Mouse (Mus musculus): ENCODE measurements around the gene Fam186b. TPM values are rescaled to one million over a fixed set of nuclear protein-coding genes. Genes with fewer than 3 reads are reported as not detected.

Fam186b gene
- polyA plus RNA-seq, 1 experiment: 0.13 TPM

DNA sequence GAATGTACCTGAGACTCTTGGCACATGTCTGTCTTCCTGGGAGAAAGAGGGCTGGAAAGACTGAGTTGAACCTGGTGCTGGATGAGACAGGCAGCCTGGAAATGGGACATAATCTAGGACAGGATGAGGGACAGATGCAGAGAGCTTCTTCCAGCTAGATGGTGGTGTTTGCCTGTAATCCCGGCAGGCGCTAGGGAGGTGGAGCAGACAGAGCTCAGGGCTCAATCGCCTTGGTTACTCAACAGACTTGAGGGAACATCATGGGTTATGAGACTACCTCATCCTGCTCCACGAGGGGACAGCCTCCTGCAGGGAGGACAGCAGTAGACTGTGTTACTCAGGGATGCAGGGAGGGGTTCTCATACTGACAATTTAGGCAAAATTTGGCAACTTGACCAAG is 54.4 kb downstream of the Fam186b start:
- Histone ChIP-seq H3K27me3 (replicated peaks; ENCODE audit: control insufficient read depth, insufficient read depth, low read length) (no peaks in the 10 kb centered on the region), H3K27ac (ENCODE audit: insufficient read depth, low read depth, low read length) (no peak overlapping the region), H3K4me1 (ENCODE audit: control insufficient read depth, insufficient read depth, low read length) (no peaks in the 10 kb centered on the region), H3K4me3 (ENCODE audit: insufficient read depth, low read depth, low read length) (no peak overlapping the region), H3K36me3 (ENCODE audit: control insufficient read depth, insufficient read depth, low read length) (no peaks in the 10 kb centered on the region; the same call in 1 of the 2 replicates)
- WGBS: 79% methylated on average over 4 of the region's 4 CpGs
- DNase-seq: no peak
- TF ChIP-seq POLR2A (IDR thresholded peaks at IDR 0.05; ENCODE audit: low read depth, low read length) (no peak), CTCF (conservative IDR thresholded peaks at IDR 0.05; ENCODE audit: insufficient read depth, insufficient read length, low read depth, low read length) (no peak)

DNA sequence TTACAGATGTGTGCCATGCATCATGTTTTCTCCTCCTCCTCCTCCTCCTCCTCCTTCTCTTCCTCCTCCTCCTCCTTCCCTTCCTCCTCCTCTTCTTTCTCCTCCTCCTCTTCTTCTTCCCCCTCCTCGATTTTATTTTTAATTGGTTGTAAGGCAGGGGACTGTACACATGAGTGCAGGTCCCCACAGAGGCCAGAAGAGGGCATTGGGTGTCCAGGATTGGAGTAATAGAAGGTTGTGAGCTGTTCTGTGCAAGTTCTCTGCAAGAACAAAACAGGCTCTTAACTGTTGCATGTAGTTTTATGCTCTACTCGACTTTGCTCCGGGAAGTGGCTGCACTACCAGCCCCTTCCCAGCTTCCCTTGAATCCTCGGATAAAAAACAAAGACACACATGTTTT is 55.6 kb downstream of the Fam186b start:
- Histone ChIP-seq H3K27ac (ENCODE audit: insufficient read depth, low read depth, low read length) (no peak overlapping the region), H3K4me3 (ENCODE audit: insufficient read depth, low read depth, low read length) (no peak overlapping the region), H3K4me1 (ENCODE audit: control insufficient read depth, insufficient read depth, low read length) (no peaks in the 10 kb centered on the region), H3K36me3 (ENCODE audit: control insufficient read depth, insufficient read depth, low read length) (no peaks in the 10 kb centered on the region), H3K27me3 (replicated peaks; ENCODE audit: control insufficient read depth, insufficient read depth, low read length) (no peaks in the 10 kb centered on the region)
- DNase-seq: no peak
- peak; percentile 48 for TF ChIP-seq CTCF (conservative IDR thresholded peaks at IDR 0.05; ENCODE audit: insufficient read depth, insufficient read length, low read depth, low read length)
- TF ChIP-seq POLR2A (IDR thresholded peaks at IDR 0.05; ENCODE audit: low read depth, low read length): no peak
- 71% methylated on average over 4 of the region's 4 CpGs for WGBS

DNA sequence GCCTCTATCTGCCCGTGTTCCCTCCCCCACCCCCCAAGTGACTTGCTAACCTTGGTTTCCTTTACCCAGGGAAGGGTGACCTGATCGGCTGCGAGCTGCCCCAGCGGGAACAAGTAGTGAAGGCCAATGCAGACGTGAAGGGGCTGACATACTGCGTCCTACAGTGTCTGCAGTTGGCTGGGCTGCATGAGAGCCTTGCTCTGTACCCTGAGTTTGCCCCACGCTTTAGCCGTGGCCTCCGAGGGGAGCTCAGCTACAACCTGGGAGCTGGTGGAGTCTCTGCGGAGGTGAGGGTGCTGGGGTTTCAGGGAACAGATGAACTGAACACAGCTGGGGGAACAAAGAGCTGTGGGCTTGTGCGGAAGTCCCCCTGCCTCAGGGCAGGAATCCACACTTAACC is 57.7 kb downstream of the Fam186b start:
- no peaks in the 10 kb centered on the region for H3K4me1 ChIP-seq (ENCODE audit: control insufficient read depth, insufficient read depth, low read length)
- DNase-seq: no peak
- 65% methylated on average over 11 of the region's 11 CpGs for WGBS
- no peak overlapping the region for H3K27ac ChIP-seq (ENCODE audit: insufficient read depth, low read depth, low read length)
- no peaks in the 10 kb centered on the region for H3K36me3 ChIP-seq (ENCODE audit: control insufficient read depth, insufficient read depth, low read length)
- H3K27me3 ChIP-seq (replicated peaks; ENCODE audit: control insufficient read depth, insufficient read depth, low read length): no peaks in the 10 kb centered on the region
- TF ChIP-seq CTCF (conservative IDR thresholded peaks at IDR 0.05; ENCODE audit: insufficient read depth, insufficient read length, low read depth, low read length) (no peak), POLR2A (IDR thresholded peaks at IDR 0.05; ENCODE audit: low read depth, low read length) (no peak)
- no peak overlapping the region for H3K4me3 ChIP-seq (ENCODE audit: insufficient read depth, low read depth, low read length)

GRCm38 (mm10) chr15:99234326-99235010 is 61.2 kb downstream of the Fam186b start:
- 57% methylated on average over 12 of the region's 12 CpGs for WGBS
- DNase-seq: no peak
- Histone ChIP-seq H3K27me3 (replicated peaks; ENCODE audit: control insufficient read depth, insufficient read depth, low read length) (no peaks in the 10 kb centered on the region), H3K36me3 (ENCODE audit: control insufficient read depth, insufficient read depth, low read length) (no peaks in the 10 kb centered on the region), H3K4me1 (ENCODE audit: control insufficient read depth, insufficient read depth, low read length) (no peaks in the 10 kb centered on the region), H3K27ac (ENCODE audit: insufficient read depth, low read depth, low read length) (no peak overlapping the region), H3K4me3 (ENCODE audit: insufficient read depth, low read depth, low read length) (no peak overlapping the region)
- TF ChIP-seq POLR2A (IDR thresholded peaks at IDR 0.05; ENCODE audit: low read depth, low read length) (no peak), CTCF (conservative IDR thresholded peaks at IDR 0.05; ENCODE audit: insufficient read depth, insufficient read length, low read depth, low read length) (no peak)

DNA sequence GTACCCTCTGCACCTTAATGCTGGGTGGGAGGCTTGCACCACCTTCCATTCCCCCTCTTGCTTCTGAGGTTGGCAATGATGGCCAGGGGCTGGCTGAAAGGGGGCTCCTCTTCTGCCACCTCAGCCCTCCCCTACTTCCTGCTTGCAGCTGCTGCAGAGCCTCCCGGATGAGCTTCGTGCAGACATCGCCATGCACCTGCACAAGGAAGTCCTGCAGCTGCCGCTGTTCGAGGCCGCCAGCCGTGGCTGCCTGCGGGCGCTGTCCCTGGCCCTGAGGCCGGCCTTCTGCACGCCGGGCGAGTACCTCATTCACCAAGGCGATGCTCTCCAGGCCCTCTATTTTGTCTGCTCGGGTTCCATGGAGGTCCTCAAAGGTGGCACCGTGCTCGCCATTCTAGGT is 62.0 kb downstream of the Fam186b start:
- no peak for DNase-seq
- no peaks in the 10 kb centered on the region for H3K27me3 ChIP-seq (replicated peaks; ENCODE audit: control insufficient read depth, insufficient read depth, low read length)
- no peak overlapping the region for H3K27ac ChIP-seq (ENCODE audit: insufficient read depth, low read depth, low read length)
- no peak overlapping the region for H3K4me3 ChIP-seq (ENCODE audit: insufficient read depth, low read depth, low read length)
- H3K36me3 ChIP-seq (ENCODE audit: control insufficient read depth, insufficient read depth, low read length): no peaks in the 10 kb centered on the region
- 58% methylated on average over 17 of the region's 17 CpGs for WGBS
- H3K4me1 ChIP-seq (ENCODE audit: control insufficient read depth, insufficient read depth, low read length): no peaks in the 10 kb centered on the region
- no peak for TF ChIP-seq CTCF (conservative IDR thresholded peaks at IDR 0.05; ENCODE audit: insufficient read depth, insufficient read length, low read depth, low read length)

GRCm38 (mm10) chr15:99231998-99232397 is 63.7 kb downstream of the Fam186b start:
- no peaks in the 10 kb centered on the region for H3K27me3 ChIP-seq (replicated peaks; ENCODE audit: control insufficient read depth, insufficient read depth, low read length)

GRCm38 (mm10) chr15:99226090-99226489 is 69.6 kb downstream of the Fam186b start:
- Histone ChIP-seq H3K4me3 (ENCODE audit: insufficient read depth, low read depth, low read length) (no peak overlapping the region), H3K27ac (ENCODE audit: insufficient read depth, low read depth, low read length) (no peak overlapping the region), H3K27me3 (replicated peaks; ENCODE audit: control insufficient read depth, insufficient read depth, low read length) (peaks cover 7% of the 10 kb centered on the region), H3K4me1 (ENCODE audit: control insufficient read depth, insufficient read depth, low read length) (no peaks in the 10 kb centered on the region), H3K36me3 (ENCODE audit: control insufficient read depth, insufficient read depth, low read length) (no peaks in the 10 kb centered on the region)
- no peak for DNase-seq
- 45% methylated on average over 14 of the region's 14 CpGs for WGBS
- TF ChIP-seq CTCF (conservative IDR thresholded peaks at IDR 0.05; ENCODE audit: insufficient read depth, insufficient read length, low read depth, low read length) (no peak), POLR2A (IDR thresholded peaks at IDR 0.05; ENCODE audit: low read depth, low read length) (no peak)

More at GRCm38 (mm10) chr15:99231998-99232397, 63.7 kb downstream of the Fam186b start:
- H3K36me3 ChIP-seq (ENCODE audit: control insufficient read depth, insufficient read depth, low read length): no peaks in the 10 kb centered on the region
- TF ChIP-seq POLR2A (IDR thresholded peaks at IDR 0.05; ENCODE audit: low read depth, low read length) (no peak), CTCF (conservative IDR thresholded peaks at IDR 0.05; ENCODE audit: insufficient read depth, insufficient read length, low read depth, low read length) (no peak)
- DNase-seq: no peak
- no peaks in the 10 kb centered on the region for H3K4me1 ChIP-seq (ENCODE audit: control insufficient read depth, insufficient read depth, low read length)
- no peak overlapping the region for H3K27ac ChIP-seq (ENCODE audit: insufficient read depth, low read depth, low read length)
- H3K4me3 ChIP-seq (ENCODE audit: insufficient read depth, low read depth, low read length): no peak overlapping the region
- WGBS: 74% methylated on average over 10 of the region's 10 CpGs

Measured in kidney, adult 2 months (tissue).